Mouse (Mus musculus) Patski (cell line): ENCODE measurements around the gene Fxr2. TPM values are rescaled to one million over a fixed set of nuclear protein-coding genes. Genes with fewer than 3 reads are reported as not detected.

Source experiments
- ATAC-seq: fragments of 100-300 bp; one replicate; pipeline ENCODE4 v1.8.0; 2021
- CTCF ChIA-PET: fragments of 350-600 bp; sonication (Branson Sonifier 250); formaldehyde crosslinking; loops from one replicate; lab custom pipeline; 2022; ENCODE audit warnings: inconsistent platforms; lab: Charles Lee
- POLR2A ChIA-PET: fragments of 350-600 bp; sonication (Branson Sonifier 250); formaldehyde crosslinking; loops from one replicate; lab custom pipeline; 2022; ENCODE audit warnings: antibody characterized with exemption, inconsistent platforms; lab: Charles Lee
- DNase-seq: peaks from one replicate; pipeline ENCODE4 v3.0.0-alpha.2; 2011; ENCODE audit warnings: low read depth, low spot score
- H3K27me3 ChIP-seq: fragments of 371-371 bp; one replicate; pipeline ENCODE4 v1.5.1; 2021
- CTCF ChIP-seq: fragments of 100-300 bp; IDR thresholded peaks from one replicate; pipeline ENCODE4 v1.5.1; 2021
- in situ Hi-C: fragments of 300-500 bp; cut with MboI; formaldehyde crosslinking; loops from 3 replicates; pipeline ENCODE4 v1.11.1; 2018; ENCODE audit warnings: low pct_unique_long_range_greater_than_20kb, mixed read lengths
- polyA plus RNA-seq: library from polyadenylated mRNA; unstranded; gene quantifications from one replicate; pipeline ENCODE4 v1.2.3, GENCODE M21; 2021

The Fxr2 gene
- polyA plus RNA-seq, 1 experiment from 2014 or later: 82.4 TPM

DNA sequence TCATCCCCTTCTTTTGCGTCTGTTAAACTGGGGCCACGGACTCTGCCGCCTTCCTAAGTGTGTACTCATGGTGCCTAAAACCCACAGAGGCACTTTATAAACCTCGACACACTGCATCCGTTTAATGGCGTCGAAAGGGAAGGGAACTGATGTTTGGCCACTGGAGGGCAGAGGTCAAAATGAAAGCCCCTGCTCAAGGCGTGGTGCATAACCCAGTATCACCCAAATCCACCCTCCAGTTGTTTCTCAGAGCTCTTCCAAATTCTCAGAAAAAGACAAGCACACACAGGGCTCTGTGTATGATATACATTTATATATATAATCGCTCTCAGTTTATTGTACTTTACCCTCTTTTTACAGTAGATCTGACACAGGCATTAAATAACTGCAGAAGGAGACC, 33.4 kb upstream of the Fxr2 start:
- CTCF ChIA-PET: no interaction called here
- no peak for TF ChIP-seq CTCF
- DNase-seq (no peak), ATAC-seq (no peak)
- POLR2A ChIA-PET: interaction anchor here (0.6 to 0.9 kb wide), 2 partner anchors 53 to 322 kb away, joined by 3 to 4 read pairs; no protein-coding TSS in a partner anchor
- peaks cover 6% of the 10 kb centered on the region for H3K27me3 ChIP-seq
- in situ Hi-C loops: no loop called here

DNA sequence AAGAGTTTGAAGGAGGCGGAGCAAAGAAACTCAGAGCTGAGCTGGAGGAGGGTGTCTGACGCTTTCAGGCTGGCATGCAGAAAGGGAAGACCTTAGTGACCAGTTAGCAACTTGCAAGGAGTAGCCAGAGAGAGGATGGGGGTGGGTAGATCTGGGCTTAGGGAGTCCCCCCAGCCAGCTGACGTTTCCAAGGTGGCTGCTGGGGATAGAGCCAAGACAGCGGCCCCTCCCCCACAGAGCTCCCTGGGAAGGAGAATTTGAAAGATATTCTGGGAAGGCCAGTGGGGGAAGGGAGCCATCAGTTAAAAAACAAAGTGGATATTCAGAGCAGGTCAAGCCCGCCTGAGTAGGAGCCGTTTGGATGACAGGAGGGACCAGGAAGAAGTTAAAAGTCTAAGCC, 32.7 kb upstream of the Fxr2 start:
- no peak for TF ChIP-seq CTCF
- H3K27me3 ChIP-seq: peaks cover 9% of the 10 kb centered on the region
- ATAC-seq (no peak), DNase-seq (no peak)
- POLR2A ChIA-PET: interaction anchor here (0.9 kb wide), 1 partner anchor 53 kb away, joined by 4 read pairs; no protein-coding TSS in a partner anchor
- CTCF ChIA-PET: interaction anchor here (1.1 kb wide), 1 partner anchor 20 kb away, joined by 3 read pairs; the partner anchor contains the start of genes Trp53 and Wrap53
- in situ Hi-C loops: no loop called here

- ATAC-seq: no peak
- POLR2A ChIA-PET: no interaction called here
Measured at GRCm38 (mm10) chr11:69601768-69602167, 31.0 kb upstream of the Fxr2 start.

DNA sequence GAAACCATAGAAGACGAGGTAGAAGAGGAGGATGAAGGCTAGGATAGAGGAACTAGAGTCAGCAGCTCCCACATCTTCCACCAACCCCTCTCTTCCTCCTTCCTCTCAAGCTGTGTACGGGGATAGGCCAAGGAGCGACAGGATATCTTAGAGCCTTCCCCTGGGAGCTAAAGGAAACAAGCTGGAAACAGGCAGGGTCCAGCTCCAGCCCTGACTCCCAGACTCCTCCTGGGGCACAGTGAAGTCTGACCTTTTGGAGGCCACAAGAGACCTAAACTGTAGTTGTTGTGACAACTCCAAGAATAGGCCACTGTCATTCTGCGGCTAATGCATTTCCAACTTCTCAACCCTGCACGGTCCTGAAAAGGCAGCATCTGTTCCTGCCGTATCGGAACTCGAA, 29.3 kb upstream of the Fxr2 start:
- CTCF ChIA-PET: no interaction called here
- TF ChIP-seq CTCF: no peak
- peaks cover 26% of the 10 kb centered on the region for H3K27me3 ChIP-seq
- no peak for ATAC-seq
- DNase-seq: no peak
- POLR2A ChIA-PET: no interaction called here
- in situ Hi-C loops: no loop called here

More at GRCm38 (mm10) chr11:69601768-69602167, 31.0 kb upstream of the Fxr2 start:
- CTCF ChIA-PET: no interaction called here
- H3K27me3 ChIP-seq: peaks cover 15% of the 10 kb centered on the region
- TF ChIP-seq CTCF: no peak
- DNase-seq: no peak
- in situ Hi-C loops: no loop called here

GRCm38 (mm10) chr11:69604347-69604746, 28.4 kb upstream of the Fxr2 start:
- no peak for DNase-seq
- no peak for TF ChIP-seq CTCF
- ATAC-seq: no peak
- ChIA-PET CTCF (no interaction called here), POLR2A (no interaction called here)
- in situ Hi-C loops: no loop called here
- peaks cover 28% of the 10 kb centered on the region for H3K27me3 ChIP-seq

DNA sequence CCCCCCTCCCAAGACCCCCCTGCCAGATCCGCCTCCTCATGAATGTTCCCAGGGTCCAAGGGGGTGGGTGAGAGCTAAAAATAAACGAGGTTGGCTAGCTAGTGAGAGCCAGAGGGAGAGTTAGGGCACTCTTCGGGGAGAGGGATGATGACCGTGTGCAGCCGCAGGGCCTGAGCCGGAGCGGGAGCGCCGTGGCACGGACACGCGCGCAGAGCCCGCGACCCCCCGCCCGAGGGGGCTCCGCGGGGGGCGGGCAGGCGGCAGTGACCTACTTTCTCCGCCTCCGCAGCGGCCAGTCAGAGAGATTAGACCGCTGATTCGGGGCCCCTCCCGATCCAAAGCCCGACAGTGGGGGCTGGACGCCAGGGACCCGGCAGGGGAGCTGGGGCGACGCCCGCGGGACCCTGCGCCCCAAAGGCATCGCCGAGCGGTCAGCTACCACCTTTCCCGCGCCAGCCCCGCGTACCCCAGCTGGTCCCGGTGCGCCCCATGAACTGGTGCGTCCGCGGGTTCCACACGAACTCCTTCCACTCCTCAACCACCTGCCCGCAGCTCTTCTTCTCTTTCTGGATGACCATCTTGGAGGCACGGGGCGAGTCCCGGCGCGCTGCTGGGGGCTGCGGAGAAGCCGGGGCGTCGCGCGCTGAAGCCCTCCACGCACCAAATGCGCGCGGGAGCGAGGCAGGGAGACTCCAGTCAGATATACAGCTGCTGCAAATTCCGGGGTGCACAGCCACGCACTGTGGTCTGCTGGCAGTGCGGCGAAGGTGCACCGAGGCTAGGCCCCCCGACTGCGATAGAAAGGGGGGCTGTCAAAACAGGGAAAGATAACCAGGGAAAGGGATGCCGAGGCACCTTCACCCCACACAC, 27.8 kb upstream of the Fxr2 start:
- in situ Hi-C loops: no loop called here
- DNase-seq: no peak
- no peak for ATAC-seq
- POLR2A ChIA-PET: no interaction called here
- no peak for TF ChIP-seq CTCF
- CTCF ChIA-PET: no interaction called here
- H3K27me3 ChIP-seq: peaks cover 34% of the 10 kb centered on the region

GRCm38 (mm10) chr11:69605726-69606490, 26.9 kb upstream of the Fxr2 start, which contains the start of gene Atp1b2:
Atp1b2 (minus strand) TSS chr11:69605942.
- CTCF ChIA-PET: no interaction called here
- DNase-seq: no peak
- POLR2A ChIA-PET: interaction anchor here (0.6 kb wide), 1 partner anchor 129 kb away, joined by 4 read pairs; no protein-coding TSS in a partner anchor

GRCm38 (mm10) chr11:69606491-69606795, 26.3 kb upstream of the Fxr2 start:
- TF ChIP-seq CTCF: no peak
- in situ Hi-C loops: no loop called here
- DNase-seq (no peak), ATAC-seq (no peak)
- POLR2A ChIA-PET: interaction anchor here (0.6 kb wide), 1 partner anchor 128 kb away, joined by 4 read pairs; no protein-coding TSS in a partner anchor
- CTCF ChIA-PET: no interaction called here
- H3K27me3 ChIP-seq: peaks cover 34% of the 10 kb centered on the region

More at GRCm38 (mm10) chr11:69605726-69606490, 26.9 kb upstream of the Fxr2 start, which contains the start of gene Atp1b2:
- ATAC-seq: no peak
- in situ Hi-C loops: no loop called here
- TF ChIP-seq CTCF: no peak
- peaks cover 34% of the 10 kb centered on the region for H3K27me3 ChIP-seq

DNA sequence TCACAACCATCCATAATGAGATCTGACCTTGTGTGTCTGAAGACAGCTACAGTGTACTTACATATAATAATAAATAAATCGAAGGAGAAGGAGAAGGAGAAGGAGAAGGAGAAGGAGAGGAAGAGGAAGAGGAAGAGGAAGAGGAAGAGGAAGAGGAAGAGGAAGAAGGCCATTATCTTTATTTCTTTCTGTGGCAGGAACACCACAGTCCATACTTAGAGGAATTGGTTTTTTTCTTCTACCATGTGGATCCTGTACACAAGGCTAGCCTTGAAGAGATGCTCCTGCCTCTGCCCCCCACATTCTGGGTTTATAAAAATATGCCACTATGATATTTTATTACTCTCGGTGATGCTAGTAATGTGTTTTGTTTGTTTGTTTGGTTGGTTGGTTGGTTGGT, 26.0 kb upstream of the Fxr2 start:
- CTCF ChIA-PET: no interaction called here
- DNase-seq (no peak), ATAC-seq (no peak)
- POLR2A ChIA-PET: no interaction called here
- in situ Hi-C loops: no loop called here
- no peak for TF ChIP-seq CTCF
- peaks cover 34% of the 10 kb centered on the region for H3K27me3 ChIP-seq

- ChIA-PET POLR2A (interaction anchor here (0.6 kb wide), 1 partner anchor 27 kb away, joined by 3 read pairs; no protein-coding TSS in a partner anchor), CTCF (interaction anchor here (0.6 kb wide), 1 partner anchor 21 kb away, joined by 3 read pairs; no protein-coding TSS in a partner anchor)
- TF ChIP-seq CTCF: no peak
- ATAC-seq: no peak
- in situ Hi-C loops: no loop called here
- H3K27me3 ChIP-seq: peaks cover 39% of the 10 kb centered on the region
- DNase-seq: no peak
Measured at GRCm38 (mm10) chr11:69608525-69608924, 24.3 kb upstream of the Fxr2 start.
